Mouse (Mus musculus) mouse embryonic stem cell (cell line): ENCODE measurements around the gene Arnt.
"Not testable (repeated sequence)": the region's sequence is repeated elsewhere in the genome, so short reads cannot be mapped to it uniquely, and the experiment has no call there.

ENCODE experiments used
- in situ Hi-C, 2 experiments: fragments of 300-500 bp; cut with MboI; formaldehyde crosslinking; loops; 1 replicate in 1 of 2; 3 replicates in 1 of 2; pipeline ENCODE4 v1.14.3; 2019 to 2020; ENCODE audit warnings: low sequenced_read_pairs in 2 of 2, low pct_unique_long_range_greater_than_20kb in 1 of 2, mixed read lengths in 1 of 2; ENCODE audit not compliant: unreplicated experiment in 1 of 2

Arnt gene

GRCm38 (mm10) chr3:95518891-95519290 lies 84.7 kb downstream of the Arnt start:
- in situ Hi-C loops: loop anchor here in 1 of 2 experiments (25.0 kb wide), 1 partner anchor 193 kb away; no protein-coding TSS in a partner anchor

GRCm38 (mm10) chr3:95519315-95519714 lies 85.1 kb downstream of the Arnt start:
- in situ Hi-C loops: loop anchor here in 1 of 2 experiments (25.0 kb wide), 1 partner anchor 193 kb away; no protein-coding TSS in a partner anchor

- in situ Hi-C loops: loop anchor here in 1 of 2 experiments (25.0 kb wide), 1 partner anchor 192 kb away; no protein-coding TSS in a partner anchor
Measured at GRCm38 (mm10) chr3:95520100-95520499, 85.9 kb downstream of the Arnt start.

GRCm38 (mm10) chr3:95521168-95521567 lies 87.0 kb downstream of the Arnt start:
- in situ Hi-C loops: loop anchor here in 1 of 2 experiments (25.0 kb wide), 1 partner anchor 191 kb away; no protein-coding TSS in a partner anchor

GRCm38 (mm10) chr3:95523662-95524061 lies 89.5 kb downstream of the Arnt start:
- in situ Hi-C loops: loop anchor here in 1 of 2 experiments (25.0 kb wide), 1 partner anchor 189 kb away; no protein-coding TSS in a partner anchor

GRCm38 (mm10) chr3:95524673-95525072 lies 90.5 kb downstream of the Arnt start:
- in situ Hi-C loops: loop anchor here in 1 of 2 experiments (25.0 kb wide), 1 partner anchor 188 kb away; no protein-coding TSS in a partner anchor

GRCm38 (mm10) chr3:95526111-95526510 lies 91.9 kb downstream of the Arnt start:
- in situ Hi-C loops: no loop called here

- in situ Hi-C loops: no loop called here
Measured at GRCm38 (mm10) chr3:95526622-95527211, 92.5 kb downstream of the Arnt start, which contains the start of gene Ctss. Ctss (plus strand) TSS chr3:95526786.

GRCm38 (mm10) chr3:95529814-95530213 lies 95.6 kb downstream of the Arnt start:
- in situ Hi-C loops: no loop called here

GRCm38 (mm10) chr3:95531025-95531424 lies 96.8 kb downstream of the Arnt start:
- in situ Hi-C loops: no loop called here

GRCm38 (mm10) chr3:95533364-95533763 lies 99.2 kb downstream of the Arnt start:
- in situ Hi-C loops: no loop called here

GRCm38 (mm10) chr3:95534927-95535326 lies 100.7 kb downstream of the Arnt start:
- in situ Hi-C loops: no loop called here

GRCm38 (mm10) chr3:95538936-95539335 lies 104.7 kb downstream of the Arnt start:
- in situ Hi-C loops: no loop called here

- in situ Hi-C loops: no loop called here
Measured at GRCm38 (mm10) chr3:95539837-95540236, 105.6 kb downstream of the Arnt start.

GRCm38 (mm10) chr3:95541186-95541585 lies 107.0 kb downstream of the Arnt start:
- in situ Hi-C loops: not testable (repeated sequence)

GRCm38 (mm10) chr3:95542171-95542570 lies 108.0 kb downstream of the Arnt start:
- in situ Hi-C loops: no loop called here

- in situ Hi-C loops: no loop called here
Measured at GRCm38 (mm10) chr3:95542981-95543380, 108.8 kb downstream of the Arnt start.
